Mouse (Mus musculus): ENCODE data around the gene Ap4b1. TPM values are rescaled to one million over a fixed set of nuclear protein-coding genes. Genes with fewer than 3 reads are reported as not detected.
"Not testable (repeated sequence)": the region's sequence is repeated elsewhere in the genome, so short reads cannot be mapped to it uniquely, and the experiment has no call there.

Ap4b1 gene
- polyA plus RNA-seq, 1 experiment from 2014 or later = 21.7 TPM

- Histone ChIP-seq H3K27ac (no peak overlapping the region), H3K4me2 (no peak overlapping the region), H3K36me3 (no peaks in the 10 kb centered on the region), H3K9ac (no peak overlapping the region), H3K4me3 (no peak overlapping the region), H3K27me3 (no peaks in the 10 kb centered on the region), H3K4me1 (no peaks in the 10 kb centered on the region), H3K9me3 (no peaks in the 10 kb centered on the region)
- no peak for ATAC-seq (ENCODE audit: insufficient number of reproducible peaks, low FRiP score, low TSS enrichment, low read depth)
- 68% methylated on average over 10 of the region's 10 CpGs for WGBS
Measured at GRCm38 (mm10) chr3:103835951-103836310, 26.6 kb downstream of the Ap4b1 start.

DNA sequence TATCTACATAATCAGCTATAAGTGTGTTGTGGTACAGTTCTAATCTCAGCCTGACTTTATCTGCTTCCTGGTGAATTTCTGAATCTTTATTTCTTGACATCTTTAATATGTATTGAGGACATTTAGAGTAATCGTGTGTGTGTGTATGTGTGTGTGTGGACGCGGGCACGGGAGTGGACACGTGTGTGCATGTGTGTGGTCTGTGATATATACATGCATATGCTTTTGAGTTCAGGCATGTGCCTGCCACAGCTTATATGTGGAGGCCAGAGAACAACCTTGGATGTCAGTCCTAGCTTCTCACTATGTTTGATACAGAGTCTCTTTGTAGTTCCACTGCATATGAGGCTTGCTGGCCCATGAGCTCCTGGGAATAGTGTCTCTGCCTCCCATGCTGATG is 27.1 kb downstream of the Ap4b1 start:
- H3K9ac ChIP-seq = no peak overlapping the region
- no peak for ATAC-seq (ENCODE audit: insufficient number of reproducible peaks, low FRiP score, low TSS enrichment, low read depth)
- WGBS = 96% methylated on average over 5 of the region's 5 CpGs
- H3K4me3 ChIP-seq = no peak overlapping the region
- H3K27ac ChIP-seq = no peak overlapping the region
- no peaks in the 10 kb centered on the region for H3K27me3 ChIP-seq
- H3K4me1 ChIP-seq = no peaks in the 10 kb centered on the region
- no peaks in the 10 kb centered on the region for H3K9me3 ChIP-seq
- H3K4me2 ChIP-seq = no peak overlapping the region
- no peaks in the 10 kb centered on the region for H3K36me3 ChIP-seq

- H3K36me3 ChIP-seq = no peaks in the 10 kb centered on the region
- H3K9me3 ChIP-seq = no peaks in the 10 kb centered on the region
- no peak overlapping the region for H3K4me3 ChIP-seq
- WGBS = 85% methylated on average over 6 of the region's 6 CpGs
- no peaks in the 10 kb centered on the region for H3K4me1 ChIP-seq
- no peak overlapping the region for H3K27ac ChIP-seq
- no peak overlapping the region for H3K4me2 ChIP-seq
- ATAC-seq (ENCODE audit: insufficient number of reproducible peaks, low FRiP score, low TSS enrichment, low read depth) = no peak
- H3K27me3 ChIP-seq = no peaks in the 10 kb centered on the region
- no peak overlapping the region for H3K9ac ChIP-seq
Measured at GRCm38 (mm10) chr3:103839711-103840110, 30.4 kb downstream of the Ap4b1 start.

- H3K4me1 ChIP-seq; ATAC-seq (ENCODE audit: insufficient number of reproducible peaks, low FRiP score, low TSS enrichment, low read depth); H3K27me3 ChIP-seq; H3K4me2 ChIP-seq; H3K9me3 ChIP-seq; H3K4me3 ChIP-seq; H3K27ac ChIP-seq; H3K9ac ChIP-seq; H3K36me3 ChIP-seq: not testable (repeated sequence)
- 87% methylated on average over 3 of the region's 3 CpGs for WGBS
Measured at GRCm38 (mm10) chr3:103840195-103840594, 30.9 kb downstream of the Ap4b1 start.

GRCm38 (mm10) chr3:103840946-103841345 is 31.6 kb downstream of the Ap4b1 start:
- not testable (repeated sequence) for H3K9me3 ChIP-seq; H3K4me3 ChIP-seq; H3K4me1 ChIP-seq; H3K36me3 ChIP-seq; H3K4me2 ChIP-seq; H3K9ac ChIP-seq; H3K27me3 ChIP-seq; ATAC-seq (ENCODE audit: insufficient number of reproducible peaks, low FRiP score, low TSS enrichment, low read depth); H3K27ac ChIP-seq
- WGBS = 91% methylated on average over 7 of the region's 7 CpGs

DNA sequence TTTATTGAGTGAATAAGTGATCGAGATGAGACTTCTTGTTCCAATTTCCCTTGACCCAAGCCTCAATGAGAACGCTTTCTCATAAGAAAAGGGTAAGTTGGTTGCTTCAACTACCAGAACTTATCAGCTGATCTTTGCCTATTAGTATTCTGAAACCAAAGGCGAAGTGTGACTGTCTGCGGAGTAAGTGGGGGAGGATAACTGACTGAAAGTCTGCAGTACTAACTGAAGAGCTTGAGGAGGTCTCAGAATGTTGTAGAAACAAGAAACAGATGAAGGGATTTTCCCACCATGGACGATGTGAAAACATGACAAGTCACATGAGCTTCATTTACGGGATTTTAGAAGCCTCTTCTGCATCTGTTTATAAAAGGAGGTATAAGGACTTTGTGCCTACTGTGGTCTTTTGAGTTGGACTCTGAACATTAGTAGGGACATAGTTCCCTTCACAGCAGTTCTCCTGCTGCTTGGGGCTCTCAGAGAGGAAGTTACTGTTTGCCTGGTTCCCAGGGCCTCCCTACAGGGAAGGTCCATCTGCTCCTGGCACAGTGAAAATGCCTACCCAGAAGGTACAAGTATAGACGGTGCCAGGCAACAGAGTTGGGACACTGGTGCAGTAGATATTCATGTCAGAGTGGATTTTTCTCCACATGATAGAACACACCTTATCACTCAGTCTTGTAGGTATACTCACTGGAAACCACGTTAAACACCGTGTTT is 41.5 kb downstream of the Ap4b1 start:
- Histone ChIP-seq H3K4me1 (no peaks in the 10 kb centered on the region), H3K4me2 (no peak overlapping the region), H3K4me3 (no peak overlapping the region), H3K27me3 (no peaks in the 10 kb centered on the region), H3K36me3 (no peaks in the 10 kb centered on the region), H3K27ac (no peak overlapping the region), H3K9ac (no peak overlapping the region), H3K9me3 (no peaks in the 10 kb centered on the region)
- no peak for ATAC-seq (ENCODE audit: insufficient number of reproducible peaks, low FRiP score, low TSS enrichment, low read depth)
- 74% methylated on average over 9 of the region's 9 CpGs for WGBS

- H3K36me3 ChIP-seq = no peaks in the 10 kb centered on the region
- ATAC-seq (ENCODE audit: insufficient number of reproducible peaks, low FRiP score, low TSS enrichment, low read depth) = no peak
- no peak overlapping the region for H3K4me3 ChIP-seq
- H3K27me3 ChIP-seq = no peaks in the 10 kb centered on the region
- no peak overlapping the region for H3K27ac ChIP-seq
- no peak overlapping the region for H3K9ac ChIP-seq
- no peaks in the 10 kb centered on the region for H3K4me1 ChIP-seq
- 71% methylated on average over 6 of the region's 6 CpGs for WGBS
- H3K4me2 ChIP-seq = no peak overlapping the region
- no peaks in the 10 kb centered on the region for H3K9me3 ChIP-seq
Measured at GRCm38 (mm10) chr3:103851481-103851880, 42.2 kb downstream of the Ap4b1 start.

GRCm38 (mm10) chr3:103851882-103852281 is 42.6 kb downstream of the Ap4b1 start:
- Histone ChIP-seq H3K4me2 (no peak overlapping the region), H3K9ac (no peak overlapping the region), H3K9me3 (no peaks in the 10 kb centered on the region), H3K27me3 (no peaks in the 10 kb centered on the region), H3K36me3 (no peaks in the 10 kb centered on the region), H3K4me1 (no peaks in the 10 kb centered on the region), H3K4me3 (no peak overlapping the region), H3K27ac (no peak overlapping the region)
- 84% methylated on average over 8 of the region's 8 CpGs for whole genome bisulfite sequencing
- ATAC-seq (ENCODE audit: insufficient number of reproducible peaks, low FRiP score, low TSS enrichment, low read depth) = no peak

- WGBS = 51% methylated on average over 3 of the region's 3 CpGs
- Histone ChIP-seq H3K36me3 (no peaks in the 10 kb centered on the region), H3K9ac (no peak overlapping the region), H3K4me2 (no peak overlapping the region), H3K4me3 (no peak overlapping the region), H3K9me3 (no peaks in the 10 kb centered on the region), H3K4me1 (no peaks in the 10 kb centered on the region), H3K27me3 (no peaks in the 10 kb centered on the region), H3K27ac (no peak overlapping the region)
- ATAC-seq (ENCODE audit: insufficient number of reproducible peaks, low FRiP score, low TSS enrichment, low read depth) = no peak
Measured at GRCm38 (mm10) chr3:103852565-103853299, 43.4 kb downstream of the Ap4b1 start.

DNA sequence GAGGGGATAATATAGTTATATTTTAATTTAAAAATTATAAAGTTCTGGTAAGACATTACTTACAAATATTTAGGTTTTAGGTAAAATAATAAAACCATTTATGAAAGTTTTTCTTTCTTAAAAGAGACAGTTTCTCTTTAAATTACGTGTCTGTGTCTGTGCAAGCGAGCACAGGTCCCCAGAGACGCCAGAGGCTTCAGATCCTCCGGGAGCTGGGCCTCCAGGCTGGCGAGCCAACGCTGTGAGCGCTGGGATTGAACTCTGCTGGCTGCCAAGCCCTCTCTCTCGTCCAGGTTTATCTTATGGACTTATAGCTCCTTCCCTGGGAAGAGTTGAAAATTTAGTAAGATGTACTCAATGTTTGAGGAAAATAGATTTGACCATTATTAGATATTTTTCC is 44.5 kb downstream of the Ap4b1 start:
- ATAC-seq (ENCODE audit: insufficient number of reproducible peaks, low FRiP score, low TSS enrichment, low read depth) = no peak
- no peak overlapping the region for H3K4me2 ChIP-seq

GRCm38 (mm10) chr3:103857036-103857805 is 47.9 kb downstream of the Ap4b1 start:
- H3K36me3 ChIP-seq = no peaks in the 10 kb centered on the region
- H3K4me1 ChIP-seq = no peaks in the 10 kb centered on the region
- no peaks in the 10 kb centered on the region for H3K27me3 ChIP-seq
- no peak overlapping the region for H3K4me3 ChIP-seq
- no peak overlapping the region for H3K27ac ChIP-seq
- ATAC-seq (ENCODE audit: insufficient number of reproducible peaks, low FRiP score, low TSS enrichment, low read depth) = no peak
- no peak overlapping the region for H3K9ac ChIP-seq
- H3K9me3 ChIP-seq = no peaks in the 10 kb centered on the region
- WGBS = 89% methylated on average over 7 of the region's 7 CpGs
- H3K4me2 ChIP-seq = no peak overlapping the region

More for the DNA sequence above, 44.5 kb downstream of the Ap4b1 start:
- no peaks in the 10 kb centered on the region for H3K9me3 ChIP-seq
- no peaks in the 10 kb centered on the region for H3K4me1 ChIP-seq
- H3K27me3 ChIP-seq = no peaks in the 10 kb centered on the region
- H3K4me3 ChIP-seq = no peak overlapping the region
- no peaks in the 10 kb centered on the region for H3K36me3 ChIP-seq
- 48% methylated on average over 8 of the region's 8 CpGs for WGBS
- no peak overlapping the region for H3K9ac ChIP-seq
- H3K27ac ChIP-seq = no peak overlapping the region

- H3K4me2 ChIP-seq = no peak overlapping the region
- no peaks in the 10 kb centered on the region for H3K27me3 ChIP-seq
- WGBS = 90% methylated on average over 6 of the region's 6 CpGs
- H3K36me3 ChIP-seq = no peaks in the 10 kb centered on the region
- ATAC-seq (ENCODE audit: insufficient number of reproducible peaks, low FRiP score, low TSS enrichment, low read depth) = no peak
- no peak overlapping the region for H3K9ac ChIP-seq
- H3K9me3 ChIP-seq = no peaks in the 10 kb centered on the region
- H3K4me3 ChIP-seq = no peak overlapping the region
- no peak overlapping the region for H3K27ac ChIP-seq
- H3K4me1 ChIP-seq = no peaks in the 10 kb centered on the region
Measured at GRCm38 (mm10) chr3:103857977-103858563, 48.8 kb downstream of the Ap4b1 start.

All from limb, embryonic 15.5 days (tissue).